Mouse (Mus musculus) CD8-positive naive resting alpha-beta T cell, adult 2 months (primary cell): Measurements from ENCODE around the gene Sulf2.
A peak's percentile ranks its signal among the peaks of the same experiment; 100 is the strongest.

Experiments used
- DNase-seq, 2 experiments: peaks; one replicate each; pipeline ENCODE4 v3.0.0; 2022; ENCODE audit warnings: low read depth in 2 of 2, low spot score in 2 of 2

The Sulf2 gene

DNA sequence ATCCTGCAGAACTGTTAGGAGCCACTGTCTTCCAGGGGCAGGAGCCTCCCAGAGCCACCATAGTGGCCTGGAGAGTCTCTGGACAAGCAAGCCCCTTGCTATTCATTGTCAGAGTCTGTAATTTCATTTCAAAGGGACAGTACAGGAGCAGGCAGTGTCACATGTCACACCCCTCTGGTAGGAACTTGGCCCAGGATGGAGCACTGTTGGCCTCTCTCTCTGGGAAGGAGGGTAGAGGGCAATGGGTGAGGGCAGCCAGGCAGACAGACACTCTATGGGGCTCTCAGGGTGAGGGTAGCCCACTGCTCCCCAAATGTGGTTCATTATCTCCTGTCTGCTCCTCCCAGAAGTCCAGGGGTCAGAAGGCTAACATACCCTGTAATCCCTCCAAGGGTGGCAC lies 63.9 kb downstream of the Sulf2 start:
- no peak for DNase-seq

DNA sequence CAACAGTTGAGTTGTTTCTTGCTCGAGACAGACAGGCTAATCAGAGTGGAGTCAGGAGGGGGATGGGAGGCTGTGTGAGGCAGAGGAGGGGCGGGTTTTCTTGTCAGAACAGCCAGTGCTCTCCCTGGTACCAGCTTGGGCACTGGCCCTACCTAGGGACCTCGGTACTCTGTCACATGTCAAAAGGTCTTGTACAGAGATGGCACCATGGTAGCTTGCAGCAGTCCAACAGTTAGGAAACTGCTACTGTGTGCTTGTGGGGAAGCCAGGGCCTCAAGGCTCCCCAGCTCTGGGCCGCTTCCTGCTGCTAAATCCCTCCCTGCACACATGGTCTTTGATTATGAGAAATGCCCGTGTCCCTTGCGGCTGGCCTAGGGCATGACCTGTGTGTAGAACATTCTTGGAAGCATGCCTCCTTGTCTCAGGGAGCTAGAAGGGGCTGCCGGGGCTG lies 65.3 kb downstream of the Sulf2 start:
- no peak for DNase-seq

DNA sequence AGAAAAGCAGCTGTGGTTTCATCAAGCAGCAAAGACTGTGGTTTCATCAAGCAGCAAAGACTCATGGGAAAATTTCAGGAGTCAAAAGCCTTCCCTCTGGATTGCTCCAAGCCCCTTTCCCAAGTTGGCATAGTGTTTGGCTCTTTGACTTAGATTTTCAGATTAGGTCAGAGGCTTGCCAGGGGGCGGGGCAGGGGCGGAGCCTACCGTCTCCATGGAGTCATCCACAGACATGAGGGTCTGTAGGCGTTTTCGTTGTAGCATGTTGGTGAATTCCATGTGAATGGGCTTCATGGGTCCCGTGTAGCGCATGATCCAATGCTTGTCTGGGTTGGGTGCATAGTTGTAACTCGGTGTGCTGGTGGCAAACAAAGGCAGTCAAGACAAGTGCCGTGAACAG lies 66.5 kb downstream of the Sulf2 start:
- DNase-seq, result no peak

DNA sequence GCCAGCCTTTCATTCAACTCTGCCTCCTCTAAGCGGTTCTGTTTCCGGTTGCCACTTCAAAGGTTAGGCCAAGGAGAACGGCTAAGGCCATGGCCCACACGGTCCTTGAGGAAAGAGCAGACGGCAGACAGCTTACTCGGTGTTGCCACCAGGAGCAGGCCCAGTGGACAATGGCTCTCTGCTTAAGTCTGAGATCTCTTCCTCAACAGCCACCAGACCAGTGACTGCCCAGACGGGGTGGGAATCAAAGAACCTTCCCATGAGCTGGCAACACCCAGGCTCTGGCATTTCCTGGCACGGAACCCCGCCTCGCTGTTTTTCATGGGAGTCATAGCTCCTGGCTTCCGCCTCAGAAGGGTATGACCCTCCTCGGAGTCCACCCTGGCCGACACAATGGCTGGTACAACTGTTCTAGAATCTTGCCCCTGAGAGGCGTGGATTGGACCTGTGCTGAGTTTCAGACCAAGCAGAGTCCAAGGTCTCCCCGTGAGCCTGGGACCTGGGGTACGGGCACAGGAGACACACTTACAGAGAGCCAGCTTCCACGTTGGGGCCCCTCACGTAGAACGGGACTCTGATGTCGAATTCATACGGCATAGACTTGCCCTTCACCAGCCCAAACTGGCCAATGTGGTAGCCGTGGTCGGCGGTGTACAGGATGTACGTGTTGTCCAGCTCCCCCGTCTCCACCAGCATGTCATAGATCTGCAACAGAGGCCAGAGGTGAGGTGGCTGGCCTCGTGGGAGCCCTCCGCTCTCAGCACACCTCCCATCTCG lies 68.8 kb downstream of the Sulf2 start:
- no peak for DNase-seq

DNA sequence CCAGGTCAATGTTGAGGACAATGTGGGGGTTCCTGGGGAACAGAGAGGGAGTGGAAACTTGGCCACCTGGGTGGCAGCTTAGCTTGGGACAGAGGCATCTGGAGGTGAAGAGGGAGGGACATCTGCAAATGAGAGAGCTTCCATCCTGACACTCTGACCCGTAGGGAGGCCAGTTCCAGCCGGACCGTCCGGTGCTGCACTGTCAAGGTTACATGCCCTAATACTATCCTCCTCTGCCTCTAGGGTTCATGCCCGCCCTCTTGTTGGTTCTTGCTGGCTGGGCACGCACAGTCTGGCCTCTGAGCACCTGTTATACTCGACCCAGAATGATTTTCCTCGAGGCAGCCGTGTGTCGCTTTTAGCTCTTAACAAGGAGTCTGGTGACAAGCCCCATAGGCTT lies 69.7 kb downstream of the Sulf2 start:
- DNase-seq, result no peak

DNA sequence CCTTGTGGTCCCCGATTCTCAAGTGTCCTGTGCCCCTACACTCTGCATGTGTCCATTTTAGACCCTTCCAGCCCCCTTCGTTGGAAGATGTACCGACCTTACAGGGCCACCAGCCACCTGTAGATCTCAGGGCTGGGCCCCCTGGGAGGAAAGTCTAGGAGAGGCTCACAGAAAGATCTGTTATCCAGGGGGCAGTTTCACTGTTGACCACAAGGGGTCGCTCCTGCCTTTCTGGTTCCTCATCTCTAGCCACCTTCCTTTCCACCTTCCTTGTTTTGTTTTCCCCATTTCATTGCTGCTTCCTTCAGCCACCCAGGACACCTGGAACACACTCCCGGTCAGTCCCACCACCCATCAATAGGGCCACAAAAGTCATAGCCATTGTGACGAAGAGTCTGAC lies 70.5 kb downstream of the Sulf2 start:
- peak in 1 of 2 experiments; percentile 15 for DNase-seq

DNA sequence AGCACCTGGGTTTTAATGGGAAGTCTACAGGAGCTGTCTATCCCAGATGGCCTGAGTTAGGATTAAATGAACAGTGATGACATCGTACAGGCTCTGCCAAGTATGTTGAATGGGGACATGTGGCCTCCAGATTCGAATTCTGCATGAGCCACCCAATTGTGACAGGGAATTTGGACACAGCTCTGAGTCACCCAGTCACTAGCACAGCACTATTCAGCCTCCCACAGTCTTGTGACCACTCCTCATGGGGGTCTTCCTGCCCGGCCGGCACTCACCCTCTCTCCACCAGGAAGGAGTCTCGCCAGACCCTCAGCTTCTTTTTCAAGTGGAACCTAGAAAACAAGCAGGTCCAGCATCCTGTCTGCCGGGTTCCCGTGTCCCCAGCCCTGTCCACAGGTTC lies 71.4 kb downstream of the Sulf2 start:
- no peak for DNase-seq

DNA sequence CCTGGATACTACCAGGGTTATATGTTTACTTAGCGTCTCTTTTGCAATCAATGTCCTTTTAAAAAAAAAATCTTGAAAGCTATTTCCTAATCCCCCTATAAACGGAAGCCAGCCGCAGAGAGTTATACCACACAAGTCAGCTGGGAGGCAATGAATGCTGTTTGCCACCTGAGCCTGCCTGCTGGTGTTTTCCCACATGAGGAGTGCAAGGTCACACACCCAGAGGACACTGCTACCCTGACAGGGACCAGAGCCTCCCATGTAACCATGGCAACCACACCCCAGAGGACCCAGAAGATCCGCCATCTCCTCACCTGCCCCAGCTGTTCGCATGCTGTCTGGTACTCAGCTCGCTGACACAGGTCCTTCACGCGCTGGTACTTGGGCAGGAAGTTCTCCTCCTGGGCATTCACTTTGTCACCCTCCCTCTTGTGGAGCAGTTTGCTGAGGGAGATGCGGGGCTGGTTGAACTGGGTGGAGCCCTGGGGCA lies 71.9 kb downstream of the Sulf2 start:
- DNase-seq, result no peak

DNA sequence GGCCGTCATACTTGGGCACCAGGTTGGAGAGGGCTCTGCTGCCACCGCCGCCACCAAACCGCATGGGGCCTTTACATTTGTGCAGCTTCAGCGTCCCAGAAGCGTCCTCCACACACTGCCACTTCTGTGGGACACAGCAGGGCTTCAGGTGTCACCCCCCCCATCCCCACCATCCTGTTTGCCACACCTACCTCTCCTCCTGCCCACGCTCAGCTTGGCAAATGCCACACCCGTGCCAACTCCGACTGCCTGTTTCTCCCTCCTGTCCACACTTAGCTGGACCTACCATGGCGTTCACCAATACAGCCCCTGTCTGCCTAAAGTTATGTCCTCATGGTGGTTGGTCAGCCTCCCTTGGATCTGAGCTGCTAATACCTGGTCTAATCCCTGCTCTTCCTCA lies 72.8 kb downstream of the Sulf2 start:
- no peak for DNase-seq

DNA sequence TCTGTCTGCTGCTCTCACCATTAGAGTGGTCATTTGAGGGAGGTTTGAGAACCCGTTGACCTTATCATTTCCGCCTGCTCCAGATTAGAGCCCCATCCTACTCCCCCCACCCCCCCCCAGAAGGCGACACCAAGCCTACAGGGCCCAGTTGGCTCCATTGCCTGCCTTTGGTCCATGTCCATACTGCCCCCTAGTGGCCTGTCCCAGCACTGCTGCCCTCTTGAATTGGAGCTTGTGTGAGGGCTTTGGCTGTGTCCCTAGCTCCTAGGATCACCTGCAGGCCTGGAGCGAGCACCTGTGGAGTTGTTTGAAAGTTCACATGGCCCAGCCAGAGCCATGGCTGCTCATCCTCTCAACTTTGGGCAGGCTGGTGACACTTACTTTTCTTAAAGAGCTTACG lies 73.3 kb downstream of the Sulf2 start:
- DNase-seq, result peak; percentile 63 to 71

DNA sequence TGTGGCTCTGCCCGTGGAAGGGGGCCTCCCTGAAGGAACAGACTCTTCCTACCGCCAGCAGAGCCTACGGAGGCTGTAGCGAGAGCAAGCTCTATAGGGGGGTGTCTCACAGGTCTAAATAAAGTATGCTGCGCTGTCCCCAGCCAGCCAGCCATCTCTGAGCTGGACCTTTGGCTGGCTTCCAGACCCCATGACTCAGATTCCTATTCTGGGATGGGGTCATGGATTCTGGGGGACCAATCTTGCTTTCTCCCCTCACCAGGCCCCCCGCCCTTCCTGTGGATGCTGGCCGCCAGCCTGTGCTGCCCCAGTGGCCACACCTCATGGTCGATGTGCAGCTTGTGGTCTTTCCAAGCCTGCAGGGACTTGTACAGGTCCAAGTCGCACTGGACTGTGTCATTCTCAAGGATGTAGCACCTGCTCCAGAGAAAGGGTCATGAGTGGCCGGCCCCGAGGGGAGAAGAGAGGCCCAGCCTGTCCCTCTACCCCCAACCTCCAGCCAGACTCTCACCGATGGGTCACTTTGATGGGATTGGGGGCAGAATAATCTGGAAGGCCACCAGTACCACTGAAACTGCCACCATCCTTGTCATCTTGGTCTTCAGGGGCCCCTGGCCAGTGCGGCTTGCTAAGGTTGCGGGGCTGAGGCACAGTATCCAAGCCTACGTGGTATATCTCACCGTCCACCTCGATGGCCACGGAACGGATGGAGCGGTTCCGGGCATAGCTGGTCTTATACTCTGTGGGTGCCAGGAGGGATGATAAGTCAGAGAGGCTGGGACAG lies 74.3 kb downstream of the Sulf2 start:
- no peak for DNase-seq

DNA sequence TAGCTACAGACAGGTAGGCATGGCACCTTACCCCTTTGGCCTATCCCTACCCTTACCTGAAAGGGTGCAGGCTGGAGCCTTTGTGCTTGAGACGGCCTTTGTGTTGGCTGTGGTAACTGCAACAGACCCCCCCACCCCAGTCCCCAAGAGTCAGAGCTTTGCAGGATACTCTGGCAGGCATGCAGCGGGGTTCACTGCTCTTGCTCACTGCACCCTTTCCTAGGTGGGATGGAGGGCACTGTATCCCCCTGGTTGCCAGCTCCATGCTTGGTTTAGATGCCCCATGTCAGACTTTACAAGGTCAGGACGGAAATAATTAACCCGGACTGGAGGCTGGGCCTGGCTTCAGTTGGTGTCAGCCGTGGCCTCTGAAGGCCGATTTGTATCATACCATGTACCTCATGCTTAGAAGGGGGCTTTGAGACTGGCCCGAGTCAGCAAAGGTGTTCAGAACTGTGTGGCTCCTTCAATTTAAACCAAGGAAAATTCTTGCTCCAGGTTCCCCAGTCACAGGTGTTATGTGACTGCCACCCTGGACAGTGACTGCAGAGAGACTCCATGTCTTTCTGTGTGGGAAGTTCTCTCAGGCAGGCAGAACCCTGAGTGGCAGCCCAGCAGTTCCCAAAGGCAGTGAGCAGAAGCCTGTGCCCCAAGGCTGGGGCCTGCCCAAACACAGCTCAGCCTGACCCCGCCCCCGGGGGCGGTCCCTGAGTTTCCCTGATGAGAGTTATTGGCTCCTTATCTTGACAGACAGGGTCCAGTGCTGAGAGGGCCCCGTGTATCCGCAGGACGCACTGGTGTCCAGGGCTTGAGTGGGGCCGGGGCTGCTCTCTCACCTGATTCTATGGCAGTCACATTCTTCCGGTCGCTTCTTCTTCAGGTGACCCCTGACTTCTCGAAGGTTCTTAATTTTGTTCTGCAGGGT lies 75.2 kb downstream of the Sulf2 start:
- DNase-seq, result no peak

DNA sequence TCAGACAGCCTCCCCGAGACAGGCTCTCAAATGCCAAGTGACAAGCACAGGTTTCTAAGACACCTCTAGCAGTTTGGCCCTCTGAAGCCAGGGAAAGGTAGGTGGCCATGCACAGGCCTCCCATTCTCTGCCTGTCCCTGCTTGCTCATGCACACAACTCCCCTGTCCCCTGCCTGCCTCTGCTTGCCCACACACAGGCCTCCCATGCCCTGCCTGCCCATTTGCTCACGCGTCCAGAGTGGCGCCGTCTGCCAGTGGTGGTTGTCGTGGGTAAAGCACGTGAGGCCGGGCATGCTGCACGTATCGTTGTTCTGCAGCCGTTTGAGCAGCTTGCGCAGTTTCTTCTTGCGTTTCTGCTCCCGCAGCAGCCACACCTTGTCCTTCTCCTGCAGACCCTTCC lies 76.2 kb downstream of the Sulf2 start:
- DNase-seq, result no peak

DNA sequence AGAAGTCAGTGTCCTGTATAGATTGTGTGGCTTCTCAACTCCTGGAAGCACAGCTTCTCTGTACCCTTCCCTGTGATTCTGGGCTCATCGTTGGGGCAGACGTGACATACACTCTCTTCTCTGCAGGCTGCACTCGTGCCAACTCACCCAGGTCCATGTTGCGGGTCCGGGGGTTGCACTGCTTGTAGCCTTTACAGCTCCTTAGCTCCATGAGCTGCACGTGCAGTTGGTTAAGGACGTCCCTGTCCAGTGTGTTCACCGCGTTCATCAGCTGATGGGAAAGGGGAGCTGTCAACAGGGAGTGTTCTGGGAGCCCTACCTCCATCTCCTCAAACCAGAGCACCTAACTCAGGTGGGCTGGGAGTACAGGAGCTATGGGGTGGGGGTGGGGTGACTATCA lies 78.1 kb downstream of the Sulf2 start:
- DNase-seq, result no peak

DNA sequence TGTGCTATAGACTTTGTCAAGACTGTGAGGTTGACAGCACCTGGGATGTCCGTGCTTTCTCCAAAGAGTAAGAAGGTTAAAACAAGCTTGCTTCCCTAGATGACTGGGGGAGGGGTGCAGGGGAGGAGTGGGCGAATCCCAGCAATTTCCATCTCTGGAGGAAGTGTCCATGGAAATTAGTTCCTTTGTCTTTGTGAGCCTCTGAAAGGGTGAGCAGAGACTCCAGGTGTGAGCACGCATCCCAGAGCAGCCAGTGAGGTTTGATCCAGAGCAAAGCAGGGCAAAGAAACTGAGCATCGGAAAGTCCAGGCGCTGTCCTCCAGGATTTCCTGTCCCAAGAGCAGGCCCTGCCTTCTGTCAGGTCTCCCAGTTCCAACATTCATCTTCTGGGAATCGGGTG lies 81.1 kb downstream of the Sulf2 start:
- no peak for DNase-seq

DNA sequence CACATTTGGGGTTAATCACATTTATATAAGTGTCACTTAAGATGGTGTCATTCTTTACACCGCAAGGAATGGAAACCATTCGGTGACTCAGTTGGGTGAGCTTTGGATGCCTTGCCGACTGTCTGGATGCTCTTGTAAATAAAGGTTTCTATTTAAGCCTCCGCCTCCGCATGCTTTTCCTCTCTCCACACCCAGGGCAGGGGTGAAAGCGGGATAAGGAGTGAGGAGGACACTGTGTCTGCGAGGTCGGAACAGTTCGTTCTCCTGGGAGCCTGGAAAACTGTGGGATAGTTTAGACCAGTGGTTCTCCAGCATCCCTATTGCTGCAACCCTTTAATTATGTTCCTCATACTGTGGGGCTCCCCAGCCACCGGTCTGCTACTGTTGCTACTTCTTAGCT lies 82.4 kb downstream of the Sulf2 start:
- no peak for DNase-seq

DNA sequence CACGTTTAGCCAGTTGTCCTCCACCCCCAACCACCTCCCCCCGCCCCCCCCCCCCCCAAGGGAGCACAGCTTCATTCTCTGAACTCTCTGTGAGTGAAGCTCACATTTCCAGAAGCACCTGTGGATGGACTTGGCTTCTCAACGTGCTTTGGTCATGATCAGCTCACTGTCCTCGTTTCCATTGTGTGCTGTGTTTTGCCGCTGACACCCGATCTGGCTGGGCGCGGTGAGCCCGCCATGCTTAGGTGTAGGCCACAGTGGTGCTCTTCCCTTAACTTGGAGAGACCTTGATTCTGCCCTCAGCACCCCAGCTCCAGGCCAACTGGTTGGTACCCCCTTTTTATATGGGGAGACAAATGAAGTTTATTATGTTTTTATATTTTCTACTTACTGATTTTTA lies 83.6 kb downstream of the Sulf2 start:
- DNase-seq, result no peak

DNA sequence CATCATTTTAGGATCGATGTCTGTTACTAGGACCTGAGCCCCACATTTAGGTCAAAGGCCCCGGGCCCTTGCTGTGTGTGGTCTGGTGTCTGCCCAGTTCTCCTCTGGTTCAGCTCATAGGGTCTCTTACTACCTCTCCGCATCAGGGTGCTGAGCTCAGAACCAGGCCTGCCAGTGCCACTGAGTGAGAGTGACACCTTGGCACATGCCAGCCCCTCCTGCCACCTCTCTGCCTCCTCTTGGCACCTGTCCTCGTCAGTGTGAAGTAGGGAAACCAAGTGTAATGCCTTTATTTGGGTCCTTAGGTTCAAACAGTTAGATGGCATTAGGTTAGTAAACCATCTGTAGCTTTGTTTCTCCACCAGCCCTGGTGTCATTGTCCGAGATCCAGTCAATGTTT lies 84.0 kb downstream of the Sulf2 start:
- DNase-seq, result no peak

DNA sequence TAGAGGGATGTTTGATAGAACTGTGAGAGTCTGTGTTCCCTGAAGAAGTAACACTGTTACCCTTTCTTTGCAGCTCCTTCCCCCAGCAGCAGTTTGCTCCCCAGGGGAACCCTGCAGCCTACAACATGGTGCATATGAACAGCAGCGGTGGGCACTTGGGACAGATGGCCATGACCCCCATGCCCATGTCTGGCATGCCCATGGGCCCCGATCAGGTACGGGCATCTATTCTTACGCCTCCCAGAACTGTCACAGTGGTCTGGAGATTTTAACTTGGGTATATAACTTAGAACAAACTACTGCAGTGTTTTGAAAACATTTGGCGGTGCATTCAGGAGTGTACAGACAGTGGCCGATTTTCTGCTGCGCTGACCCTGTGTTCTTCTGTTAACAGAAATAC lies 85.7 kb downstream of the Sulf2 start:
- no peak for DNase-seq

DNA sequence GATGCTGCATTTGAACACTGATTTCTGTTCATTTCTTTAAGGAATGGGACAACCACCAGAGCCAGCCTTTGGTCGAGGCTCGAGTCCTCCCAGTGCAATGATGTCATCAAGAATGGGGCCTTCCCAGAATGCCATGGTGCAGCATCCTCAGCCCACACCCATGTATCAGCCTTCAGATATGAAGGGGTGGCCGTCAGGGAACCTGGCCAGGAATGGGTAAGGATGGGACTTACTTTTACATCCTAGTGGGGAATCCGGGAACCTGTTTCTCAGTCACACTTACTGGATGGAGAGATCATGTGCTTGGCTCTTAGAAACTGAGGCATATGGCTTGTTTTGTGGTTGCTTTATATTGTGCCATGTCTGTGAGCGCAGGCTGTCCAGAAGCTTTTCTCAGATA lies 86.3 kb downstream of the Sulf2 start:
- no peak for DNase-seq

DNA sequence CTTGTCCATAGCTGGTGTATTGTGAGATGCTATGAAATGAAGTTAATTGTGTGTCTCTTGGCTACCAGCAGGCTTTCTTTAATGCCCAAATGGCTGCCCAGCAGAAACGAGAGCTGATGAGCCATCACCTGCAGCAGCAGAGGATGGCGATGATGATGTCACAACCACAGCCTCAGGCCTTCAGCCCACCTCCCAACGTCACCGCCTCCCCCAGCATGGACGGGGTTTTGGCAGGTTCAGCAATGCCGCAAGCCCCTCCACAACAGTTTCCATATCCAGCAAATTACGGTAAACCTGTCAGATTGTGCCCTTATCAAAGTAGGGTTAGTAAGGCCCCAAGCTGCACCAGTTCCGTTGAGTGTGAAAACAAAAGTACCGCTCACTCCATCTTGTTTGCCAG lies 87.2 kb downstream of the Sulf2 start:
- DNase-seq, result no peak
